Mouse (Mus musculus): ENCODE results near the gene Spint3. TPM values are rescaled to one million over a fixed set of nuclear protein-coding genes. Genes with fewer than 3 reads are reported as not detected.
"Not testable (repeated sequence)": the region's sequence is repeated elsewhere in the genome, so short reads cannot be mapped to it uniquely, and the experiment has no call there.

The Spint3 gene
- not detected in 2 replicates for total RNA-seq (2015; ENCODE audit: low replicate concordance)
- not detected in 2 replicates for total RNA-seq (2017; ENCODE audit: low replicate concordance)

DNA sequence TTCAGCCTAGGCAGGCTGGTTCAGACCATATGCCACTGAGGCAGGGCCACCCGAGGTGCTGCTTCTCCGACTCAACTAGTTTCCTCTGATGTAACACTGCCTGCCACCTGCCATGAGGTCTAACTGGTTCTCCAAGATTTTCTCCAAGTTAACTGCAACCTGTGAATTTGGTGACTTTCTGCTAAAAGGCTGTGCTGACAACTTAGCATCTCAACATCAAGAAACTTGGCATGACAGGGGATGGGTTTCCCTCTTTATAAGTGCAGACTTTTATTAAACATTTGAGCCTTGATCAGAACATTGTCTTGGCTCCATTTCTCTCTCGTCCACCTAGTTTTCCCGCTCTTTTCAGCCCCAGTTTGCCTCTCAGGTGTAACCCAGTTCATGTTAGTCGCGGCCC is at the start of gene Spint3:
Gene Spint3 (minus strand): TSS at position 101 of the 400 bp plus-strand sequence.
- not testable (repeated sequence) for ATAC-seq (replicated peaks; ENCODE audit: low FRiP score, poor library complexity, severe bottlenecking)

DNA sequence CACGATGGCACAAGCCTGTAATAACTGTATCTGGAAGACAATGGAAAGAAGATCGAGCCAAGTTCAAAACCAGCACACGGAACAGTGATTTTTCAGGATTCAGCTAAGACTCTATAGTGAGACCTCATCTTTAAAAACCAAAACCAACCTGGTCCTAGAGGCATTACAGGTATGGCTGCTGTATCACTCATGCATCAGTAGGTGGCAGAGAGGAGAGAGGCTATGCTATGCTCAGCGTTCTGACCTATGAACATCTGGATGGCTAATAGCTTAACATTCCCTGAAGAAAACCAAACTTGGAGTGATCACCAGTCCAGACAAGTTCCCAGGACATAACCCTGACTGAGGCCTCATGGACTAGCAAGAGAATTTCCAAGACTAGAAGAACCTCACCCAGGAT is 48.5 kb upstream of the Spint3 start:
- ATAC-seq (replicated peaks; ENCODE audit: low FRiP score, poor library complexity, severe bottlenecking): no peak

DNA sequence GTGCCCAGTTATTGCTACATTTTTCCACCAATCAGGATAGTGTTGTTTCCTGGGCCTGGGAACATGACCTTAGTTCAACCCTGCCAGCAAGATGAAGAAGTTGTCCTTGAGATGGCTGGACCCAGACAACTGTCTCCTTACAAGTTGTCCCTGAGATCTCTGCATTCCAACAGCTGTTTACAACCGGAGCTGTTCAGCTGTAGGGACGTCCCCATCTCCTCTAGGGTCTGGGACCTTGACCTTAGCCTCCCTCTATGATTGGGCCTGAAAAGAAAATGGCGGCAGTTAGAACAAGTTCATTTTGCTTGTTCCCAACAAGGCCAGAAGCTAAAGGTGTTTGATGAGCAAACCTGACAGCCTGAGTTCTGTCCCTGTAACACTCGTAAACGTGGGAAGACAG is 45.8 kb upstream of the Spint3 start:
- ATAC-seq (replicated peaks; ENCODE audit: low FRiP score, poor library complexity, severe bottlenecking): no peak

DNA sequence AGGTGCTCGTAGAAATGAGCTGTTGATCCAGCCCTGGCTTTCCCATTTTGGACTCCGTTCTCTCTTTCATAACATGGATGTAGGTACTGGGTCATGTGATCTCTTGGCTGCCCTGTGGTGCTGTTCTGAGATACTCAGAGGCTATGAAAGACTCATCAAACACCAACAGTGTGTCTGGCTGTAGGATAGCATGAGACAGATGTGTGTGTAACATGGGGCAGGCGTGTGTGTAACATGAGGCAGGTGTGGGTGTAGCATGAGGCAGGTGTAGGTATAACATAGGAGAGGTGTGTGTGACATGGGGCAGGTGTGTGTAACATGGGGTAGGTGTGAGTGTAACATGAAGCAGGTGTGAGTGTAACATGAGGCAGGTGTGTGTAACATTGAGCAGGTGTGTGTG is 42.1 kb upstream of the Spint3 start:
- no peak for ATAC-seq (replicated peaks; ENCODE audit: low FRiP score, poor library complexity, severe bottlenecking)

DNA sequence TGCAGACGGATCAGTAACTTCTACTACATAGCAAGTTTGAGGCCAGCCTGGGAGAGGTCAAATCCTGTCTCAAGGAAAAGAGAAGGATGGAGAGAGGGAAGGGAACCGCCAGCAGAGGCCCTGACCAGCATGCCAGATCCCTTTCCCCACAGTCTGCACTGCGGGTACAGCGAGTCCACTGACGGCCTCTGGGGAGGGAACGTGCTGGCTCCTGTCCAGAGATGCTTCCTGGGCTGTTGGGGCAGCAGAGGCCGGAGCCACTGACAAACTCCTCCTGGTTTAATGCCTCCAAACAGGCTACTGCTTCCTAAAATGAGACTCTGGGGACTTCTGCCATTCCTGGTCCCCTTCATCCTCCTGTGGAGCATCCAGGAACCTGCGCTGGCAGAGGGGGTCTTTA is 40.2 kb upstream of the Spint3 start, which contains the start of the genes Wfdc6b and Wfdc8:
Gene Wfdc6b (plus strand): TSS at position 52 of the 400 bp plus-strand sequence.
Gene Wfdc8 (minus strand): TSS at position 156 of the 400 bp plus-strand sequence.
- not testable (repeated sequence) for ATAC-seq (replicated peaks; ENCODE audit: low FRiP score, poor library complexity, severe bottlenecking)

DNA sequence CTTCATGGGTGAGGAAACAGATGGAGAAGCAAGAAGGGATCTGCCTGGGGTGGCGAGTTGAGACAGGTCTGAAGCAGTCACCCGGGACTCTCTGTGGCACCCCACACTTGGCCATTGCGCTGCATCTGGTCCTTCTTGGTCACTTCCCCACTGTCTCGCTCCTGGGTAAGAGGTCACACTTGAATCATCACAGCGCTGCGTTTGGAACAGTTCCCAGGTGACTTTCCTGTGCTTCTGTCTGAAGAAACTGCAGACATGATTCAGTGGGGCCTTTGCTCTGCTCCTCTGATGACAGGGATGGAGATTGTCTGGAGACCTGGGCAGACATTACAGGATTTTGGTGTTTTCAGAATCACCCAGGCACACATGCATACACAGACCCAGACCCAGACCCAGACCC is 35.5 kb upstream of the Spint3 start:
- no peak for ATAC-seq (replicated peaks; ENCODE audit: low FRiP score, poor library complexity, severe bottlenecking)

DNA sequence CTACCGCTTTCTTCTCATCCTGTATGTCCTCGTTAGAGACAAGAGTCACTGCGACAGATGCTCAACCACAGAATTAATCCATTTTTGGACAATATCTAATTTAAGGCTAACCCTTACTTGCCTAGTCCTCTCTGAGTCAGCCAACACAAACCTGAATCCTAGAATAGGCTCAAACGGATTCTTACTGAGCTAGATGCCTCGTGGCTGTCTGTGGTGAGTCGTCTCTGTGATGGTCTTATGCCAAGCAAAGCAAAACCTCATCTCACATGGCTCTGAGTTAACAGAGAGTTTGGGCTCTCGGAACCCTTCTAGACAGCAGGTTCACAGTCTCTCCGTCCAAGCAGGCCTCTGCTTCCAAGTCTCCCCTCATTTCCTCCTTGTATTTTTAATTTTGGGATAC is 31.2 kb upstream of the Spint3 start:
- no peak for ATAC-seq (replicated peaks; ENCODE audit: low FRiP score, poor library complexity, severe bottlenecking)

DNA sequence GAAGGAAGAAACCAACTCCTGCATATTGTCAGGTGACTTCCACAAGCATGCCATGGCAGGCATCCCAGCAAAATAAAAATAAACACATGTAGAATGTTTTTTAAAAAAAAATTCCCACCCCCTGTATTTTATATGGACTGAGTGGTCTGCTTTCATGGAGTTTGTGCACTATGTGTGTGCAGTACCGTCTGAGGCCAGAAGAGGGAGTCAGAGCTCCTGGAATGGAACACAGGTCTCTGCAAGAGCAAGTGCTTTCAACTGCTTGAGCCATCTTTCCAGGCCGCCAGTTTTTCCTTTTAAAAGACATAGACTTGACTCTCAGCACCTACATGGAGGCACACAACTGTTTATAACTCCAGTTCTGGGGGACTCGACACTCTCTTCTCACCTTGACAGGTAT is 30.2 kb upstream of the Spint3 start:
- no peak for ATAC-seq (replicated peaks; ENCODE audit: low FRiP score, poor library complexity, severe bottlenecking)

DNA sequence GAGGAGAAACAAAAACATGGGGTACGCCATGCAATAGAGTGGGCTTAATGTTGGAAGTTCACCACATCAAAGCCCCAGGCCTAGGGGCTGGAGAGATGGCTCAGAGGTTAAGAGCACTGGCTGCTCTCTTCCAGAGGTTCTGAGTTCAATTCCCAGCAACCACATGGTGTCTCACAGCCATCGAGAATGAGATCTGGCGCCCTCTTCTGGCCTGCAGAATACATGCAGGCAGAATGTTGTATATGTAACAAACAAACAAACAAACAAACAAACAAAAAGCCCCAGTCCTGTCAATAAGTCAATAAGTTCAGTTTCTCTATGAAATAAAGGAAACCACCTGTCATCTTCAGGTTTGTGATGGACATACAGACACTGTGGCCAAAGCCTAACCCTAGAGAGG is 26.9 kb upstream of the Spint3 start:
- ATAC-seq (replicated peaks; ENCODE audit: low FRiP score, poor library complexity, severe bottlenecking): no peak

DNA sequence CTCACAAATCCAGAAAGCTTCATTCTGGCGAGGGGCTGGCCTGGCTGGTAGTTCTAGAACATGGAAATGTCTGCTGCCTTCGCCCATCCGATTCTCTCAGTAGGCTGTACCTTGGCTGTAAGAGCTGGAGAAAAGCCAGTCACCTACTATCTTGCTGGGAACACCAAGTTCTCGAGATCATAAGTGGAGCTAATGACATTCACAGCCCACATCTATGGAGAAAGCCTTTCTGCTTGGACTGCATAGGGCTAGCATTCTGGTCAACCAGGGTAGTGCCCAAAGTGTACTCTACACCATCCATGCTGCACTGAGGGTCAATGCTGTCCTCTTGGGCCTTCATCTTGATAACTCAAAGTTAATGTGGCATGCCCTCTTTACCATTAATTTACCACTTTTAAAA is 20.2 kb upstream of the Spint3 start, which contains the start of gene Eppin:
Gene Eppin (minus strand): TSS at position 101 of the 400 bp plus-strand sequence.
- no peak for ATAC-seq (replicated peaks; ENCODE audit: low FRiP score, poor library complexity, severe bottlenecking)

DNA sequence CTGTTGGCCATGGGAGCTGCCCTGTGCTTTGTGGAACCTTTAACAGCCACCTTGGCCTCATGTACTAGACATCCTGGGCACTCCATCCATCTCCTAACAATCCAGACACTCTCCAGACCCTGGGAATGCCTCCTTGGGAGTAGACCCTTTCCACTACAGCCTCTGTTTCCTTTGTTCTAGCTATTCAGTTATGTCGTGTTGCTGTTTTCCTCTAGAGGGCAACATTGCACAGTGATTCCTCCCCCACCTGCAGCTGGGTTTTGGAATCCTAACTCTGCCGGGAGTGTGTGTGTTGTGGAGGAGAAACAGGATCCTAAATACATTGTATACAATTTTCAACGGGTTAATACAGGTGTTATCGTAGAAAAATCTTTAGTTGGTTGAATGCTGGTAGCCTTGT is 18.8 kb upstream of the Spint3 start:
- no peak for ATAC-seq (replicated peaks; ENCODE audit: low FRiP score, poor library complexity, severe bottlenecking)

DNA sequence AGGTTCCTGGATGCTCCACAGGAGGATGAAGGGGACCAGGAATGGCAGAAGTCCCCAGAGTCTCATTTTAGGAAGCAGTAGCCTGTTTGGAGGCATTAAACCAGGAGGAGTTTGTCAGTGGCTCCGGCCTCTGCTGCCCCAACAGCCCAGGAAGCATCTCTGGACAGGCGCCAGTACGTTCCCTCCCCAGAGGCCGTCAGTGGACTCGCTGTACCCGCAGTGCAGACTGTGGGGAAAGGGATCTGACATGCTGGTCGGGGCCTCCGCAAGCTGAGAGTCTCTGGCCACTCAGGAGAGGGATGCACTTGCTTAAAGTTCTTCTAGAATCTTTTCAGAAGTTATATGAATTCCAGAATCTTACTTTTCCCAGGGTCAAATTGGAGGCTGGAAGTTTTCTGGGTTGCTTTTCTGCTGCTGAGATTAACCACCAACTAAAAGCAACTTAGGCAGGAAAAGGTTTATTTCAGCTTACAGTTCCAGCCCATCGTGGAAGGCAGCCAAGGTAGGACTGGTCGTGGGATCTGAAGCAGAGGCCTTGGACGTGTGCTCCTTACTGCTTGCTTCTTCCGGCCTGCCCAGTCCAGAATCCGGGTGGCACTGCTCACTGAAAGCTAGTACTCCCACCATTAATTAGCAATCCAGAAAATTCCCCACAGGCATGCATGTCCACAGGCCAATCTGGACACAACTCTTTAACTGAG is 11.9 kb upstream of the Spint3 start, which contains the start of gene Wfdc6a:
Gene Wfdc6a (minus strand): TSS at position 423 of the 701 bp plus-strand sequence.
- ATAC-seq (replicated peaks; ENCODE audit: low FRiP score, poor library complexity, severe bottlenecking): not testable (repeated sequence)

DNA sequence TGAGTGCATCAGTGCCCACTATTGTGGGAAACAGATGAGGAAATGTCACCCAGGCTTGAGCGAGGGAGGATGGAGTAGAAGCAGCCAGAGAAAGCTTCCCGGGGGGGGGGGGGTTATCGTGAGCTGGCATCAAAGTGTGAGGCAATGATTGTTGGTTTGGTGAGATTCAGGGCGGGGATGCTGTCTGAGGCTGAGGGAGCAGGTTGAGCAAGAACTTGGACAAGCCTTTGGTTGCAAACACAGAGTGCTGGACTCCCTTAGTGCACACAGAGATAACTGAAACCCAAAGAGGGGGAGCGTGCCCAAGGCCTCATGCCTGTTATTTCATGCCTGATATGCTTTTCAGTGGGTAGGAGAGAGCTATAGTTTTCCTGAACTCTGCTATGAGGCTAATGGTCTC is 5.8 kb downstream of the Spint3 start:
- no peak for ATAC-seq (replicated peaks; ENCODE audit: low FRiP score, poor library complexity, severe bottlenecking)

DNA sequence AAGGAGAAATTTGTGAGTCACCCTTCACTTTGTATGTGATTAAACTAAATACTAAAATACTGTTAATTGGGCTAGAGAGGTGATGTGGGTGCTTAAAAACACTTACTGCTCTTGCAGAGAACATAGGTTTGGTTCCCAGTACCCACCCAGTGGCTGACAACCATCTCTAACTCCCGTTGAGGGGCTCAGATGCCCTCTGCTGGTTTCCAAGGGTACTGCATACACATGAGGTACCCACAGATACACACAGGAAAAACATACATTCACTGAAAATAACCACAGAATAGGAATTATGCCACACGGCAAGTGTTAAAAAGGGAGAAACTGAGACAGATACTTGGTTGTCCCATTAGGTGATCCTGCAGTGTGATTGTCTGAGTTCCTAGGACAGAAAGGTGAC is 6.3 kb downstream of the Spint3 start:
- ATAC-seq (replicated peaks; ENCODE audit: low FRiP score, poor library complexity, severe bottlenecking): no peak; the same call in 1 of the 2 replicates

DNA sequence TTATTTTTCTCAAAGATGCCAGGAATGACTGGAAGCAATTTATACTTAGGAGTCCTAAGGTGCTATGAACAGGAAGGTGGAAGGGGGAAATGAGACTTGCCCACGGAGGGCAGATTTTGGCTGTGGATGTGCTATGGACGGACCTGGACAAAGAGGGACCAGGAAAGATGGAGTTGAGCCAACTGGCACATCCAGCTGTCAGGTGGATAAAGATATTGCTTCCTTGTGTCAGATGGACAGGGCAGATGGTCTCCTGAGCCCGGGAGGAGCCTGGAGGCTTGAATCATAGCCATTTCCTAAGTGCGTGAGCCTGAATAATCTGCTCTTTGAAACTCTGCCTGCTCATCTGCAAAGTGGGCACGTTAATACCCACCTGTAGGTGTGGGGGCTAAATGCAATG is 8.9 kb downstream of the Spint3 start:
- no peak for ATAC-seq (replicated peaks; ENCODE audit: low FRiP score, poor library complexity, severe bottlenecking)

DNA sequence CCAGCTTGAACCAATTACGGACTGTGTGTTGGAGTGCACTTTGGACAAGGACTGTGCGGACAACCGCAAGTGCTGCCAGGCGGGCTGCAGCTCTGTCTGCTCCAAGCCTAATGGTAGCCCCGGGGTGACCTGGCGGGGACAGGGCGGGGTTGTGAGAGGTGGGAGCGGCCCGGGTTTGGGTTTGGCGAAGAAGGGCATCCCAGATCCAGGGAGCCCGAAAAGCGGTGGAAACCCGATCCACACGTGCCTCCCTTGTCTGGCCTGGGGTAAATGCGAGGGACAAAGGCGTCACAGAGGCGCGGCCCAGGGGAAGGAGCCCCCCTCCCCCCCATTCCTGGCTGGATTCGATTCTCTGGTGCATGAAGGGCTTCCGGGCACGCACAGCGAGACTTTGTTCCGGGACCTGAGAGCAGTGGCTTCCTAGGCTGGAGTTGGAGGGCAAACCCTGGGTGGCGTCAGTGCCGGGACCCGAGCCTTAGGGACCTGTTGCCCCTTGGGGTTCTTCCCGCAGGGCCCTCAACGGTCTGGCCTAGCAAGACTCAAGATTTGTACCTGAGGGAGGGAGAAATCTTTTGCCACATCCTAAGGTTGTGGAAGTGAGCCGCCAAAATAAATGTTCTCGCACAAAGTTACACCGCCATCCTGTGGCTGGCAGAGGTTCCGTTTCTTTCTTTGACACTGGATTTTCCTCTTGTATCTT is 9.8 kb downstream of the Spint3 start:
- no peak for ATAC-seq (replicated peaks; ENCODE audit: low FRiP score, poor library complexity, severe bottlenecking)

DNA sequence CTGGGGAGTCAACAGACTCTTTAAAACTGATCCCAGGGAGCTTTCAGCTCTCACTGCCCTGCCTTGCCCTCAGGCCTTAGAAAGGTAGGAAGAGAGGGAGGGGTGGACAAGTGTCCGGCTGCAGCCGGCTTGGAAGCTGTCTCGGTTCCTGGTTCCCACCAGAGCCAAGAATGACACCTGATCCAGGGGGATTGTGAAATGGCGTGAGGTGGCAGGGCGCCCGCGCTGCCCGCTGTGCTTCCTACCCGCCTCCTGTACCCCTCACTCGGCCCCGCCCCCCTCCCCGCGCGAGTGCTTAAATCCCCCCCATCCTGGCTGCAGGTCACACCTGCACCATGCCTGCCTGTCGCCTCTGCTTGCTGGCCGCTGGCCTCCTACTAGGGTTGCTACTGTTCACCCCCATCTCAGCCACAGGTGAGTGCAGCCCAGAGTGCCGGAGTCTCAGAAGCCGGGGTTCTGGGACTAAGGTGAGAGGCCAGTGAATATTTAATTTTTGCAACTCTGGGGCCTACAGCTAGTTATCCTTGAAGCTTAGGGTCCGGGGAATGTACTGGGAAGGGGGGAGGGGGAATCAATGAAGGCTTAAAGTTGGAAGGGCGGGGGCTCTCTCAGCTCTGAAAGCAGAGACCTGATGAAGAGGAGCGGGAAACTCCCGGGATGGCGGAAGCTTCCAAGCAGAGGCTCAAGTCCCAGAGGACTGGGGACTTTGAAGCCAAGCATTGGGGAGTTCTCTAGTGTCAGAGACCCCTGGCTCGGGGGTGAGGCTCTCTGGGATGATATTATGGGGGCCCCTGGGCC is 10.7 kb downstream of the Spint3 start, which contains the start of gene Wfdc2:
Gene Wfdc2 (plus strand): TSS at position 23 of the 798 bp plus-strand sequence.
- no peak for ATAC-seq (replicated peaks; ENCODE audit: low FRiP score, poor library complexity, severe bottlenecking)

DNA sequence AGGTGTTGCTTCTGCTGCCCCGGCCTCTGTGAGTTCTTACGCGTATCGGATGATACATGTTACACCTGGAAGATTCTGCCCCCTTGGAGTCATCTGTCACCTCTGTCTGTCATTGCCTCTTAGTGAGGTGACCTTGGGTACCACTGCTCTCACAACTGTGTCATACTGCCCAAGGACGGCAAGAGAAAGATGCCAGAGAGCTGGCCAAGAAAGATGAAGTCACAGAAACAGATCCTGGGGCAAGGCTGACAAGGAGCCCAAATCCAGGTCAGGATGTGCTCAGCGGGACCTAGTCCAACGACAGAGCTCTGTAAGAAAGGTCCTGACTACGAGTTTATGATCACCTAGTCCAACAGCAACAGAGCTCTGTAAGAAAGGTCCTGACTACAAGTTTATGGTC is 13.2 kb downstream of the Spint3 start:
- ATAC-seq (replicated peaks; ENCODE audit: low FRiP score, poor library complexity, severe bottlenecking): no peak

DNA sequence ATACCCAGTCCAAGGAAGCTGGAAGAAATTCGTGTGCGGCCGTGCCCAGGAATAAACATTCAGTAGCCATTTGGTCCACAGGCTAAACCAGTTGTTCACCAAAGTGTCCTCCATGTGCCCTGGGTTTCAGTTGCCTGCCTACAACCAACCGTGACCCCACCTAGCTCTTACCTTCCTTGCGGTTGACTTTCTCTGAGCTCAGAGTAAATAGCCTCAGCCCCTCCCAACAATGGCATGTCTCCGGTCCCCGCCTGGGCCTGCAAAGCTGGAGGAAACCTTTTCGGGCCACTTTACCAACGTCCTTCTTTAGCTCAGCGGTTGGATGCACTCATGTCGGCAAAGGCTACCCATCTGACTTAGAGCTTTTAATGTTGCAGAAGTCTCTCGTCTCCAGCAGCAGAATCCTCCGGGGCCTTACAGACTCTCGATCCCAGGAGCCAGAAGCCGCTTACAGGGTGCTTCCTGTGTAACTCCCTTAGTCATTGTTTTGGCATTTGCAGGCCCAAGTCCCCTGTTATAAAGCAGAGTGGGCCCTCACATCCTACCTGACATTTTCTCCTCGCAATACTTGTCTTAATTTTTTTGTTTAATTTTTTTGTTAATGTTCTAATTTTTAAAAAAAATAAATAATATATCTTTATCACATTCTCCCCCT is 14.1 kb downstream of the Spint3 start:
- ATAC-seq (replicated peaks; ENCODE audit: low FRiP score, poor library complexity, severe bottlenecking): no peak

DNA sequence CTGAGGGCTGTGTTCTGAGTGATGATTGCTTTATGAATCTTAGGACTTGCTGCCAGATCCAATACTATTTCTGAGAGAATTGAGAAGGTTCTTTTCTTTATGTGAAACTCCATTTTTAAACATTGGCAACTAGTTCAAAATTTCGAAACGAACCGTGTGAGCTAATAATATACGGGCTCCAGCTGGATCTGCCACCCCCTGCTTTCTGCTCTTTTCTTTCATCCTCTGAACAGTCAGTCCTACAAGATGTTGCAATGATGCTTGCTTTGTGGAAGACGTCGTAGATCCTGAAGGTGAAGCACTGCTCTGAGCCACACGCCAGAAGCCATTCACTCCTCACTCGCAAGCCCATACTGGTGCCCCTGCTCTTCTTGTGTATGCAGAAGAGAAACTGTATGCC is 14.8 kb downstream of the Spint3 start:
- ATAC-seq (replicated peaks; ENCODE audit: low FRiP score, poor library complexity, severe bottlenecking): no peak

All from erythroblast, adult 5-6 weeks (primary cell).